Mouse (Mus musculus): ENCODE data around the gene Sphk1.
A peak's percentile ranks its signal among the peaks of the same experiment; 100 is the strongest.
"Not testable (repeated sequence)": the region's sequence is repeated elsewhere in the genome, so short reads cannot be mapped to it uniquely, and the experiment has no call there.

The Sphk1 gene

DNA sequence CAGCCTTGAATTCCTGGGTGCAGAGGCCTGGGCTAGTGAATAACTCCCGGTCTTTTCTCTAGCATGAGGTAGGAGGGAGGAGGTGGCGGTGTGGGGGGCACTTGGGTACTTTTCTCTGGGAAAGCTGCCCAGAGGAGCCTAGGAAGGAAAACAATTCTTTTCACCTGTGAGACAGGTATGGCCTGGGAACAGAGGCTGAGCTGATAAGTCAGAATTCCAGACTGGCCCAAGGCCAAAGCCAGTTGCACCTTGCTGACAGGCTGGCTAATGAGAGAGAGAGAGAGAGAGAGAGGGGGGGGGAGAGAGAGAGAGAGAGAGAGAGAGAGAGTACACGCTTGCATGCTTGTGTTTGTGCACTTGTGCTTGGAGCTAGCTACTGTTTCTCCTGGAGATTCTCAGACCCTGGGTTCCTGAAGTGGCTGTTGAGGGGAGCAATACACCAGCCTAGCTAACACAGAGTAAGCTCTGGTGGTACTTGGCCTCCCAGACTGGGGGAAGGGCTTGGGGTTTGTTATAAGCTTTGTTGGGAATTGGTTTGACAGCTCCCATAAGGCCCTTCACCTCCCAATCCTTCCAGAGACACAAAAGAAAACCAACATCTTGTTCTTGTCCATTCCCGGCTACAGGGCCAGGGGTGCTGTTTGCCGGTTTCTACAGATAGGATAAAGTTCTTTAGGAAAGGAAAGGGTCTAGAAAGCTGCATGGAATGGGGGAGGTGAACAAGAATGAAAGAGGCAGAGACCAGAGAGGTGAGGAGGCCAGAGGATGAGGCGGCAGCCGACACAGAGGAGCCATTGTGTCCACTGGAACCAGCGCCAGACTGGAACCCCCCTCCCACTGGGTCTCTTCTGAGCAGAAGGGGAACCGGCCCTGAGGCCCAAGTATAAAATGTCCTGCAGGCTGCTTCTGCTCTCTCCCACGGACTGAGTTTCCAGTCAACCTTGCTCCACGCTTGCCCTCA, at the start of gene Sphk1:
TSS of gene Sphk1 (plus strand) at position 739 of the 961 bp plus-strand sequence.
- DNase-seq (ENCODE audit: low read depth, low spot score), result no peak

- DNase-seq (ENCODE audit: low read depth, low spot score), result no peak
These were observed 49.8 kb upstream of the Sphk1 start for GRCm38 (mm10) chr11:116480975-116481374.

DNA sequence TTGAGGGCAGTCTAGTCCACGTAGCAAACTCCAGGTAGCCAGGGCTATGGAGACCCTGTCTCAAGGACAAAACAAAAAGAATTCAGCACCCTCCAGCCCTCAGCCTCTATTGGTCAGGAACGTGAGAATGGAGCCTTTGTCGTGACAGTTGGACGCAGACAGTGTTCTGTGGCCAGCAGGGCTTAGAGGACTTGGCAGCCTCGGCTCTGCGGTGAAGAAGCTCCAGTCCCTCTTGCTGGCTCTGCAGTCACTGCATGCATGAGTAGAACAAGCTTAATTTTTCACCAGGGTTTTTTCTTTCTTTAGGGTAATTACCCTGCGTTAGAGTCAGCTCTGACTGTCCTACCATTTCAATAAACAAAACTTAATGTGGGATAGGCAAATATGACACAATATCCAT, 48.9 kb upstream of the Sphk1 start:
- DNase-seq (ENCODE audit: low read depth, low spot score), result no peak

DNA sequence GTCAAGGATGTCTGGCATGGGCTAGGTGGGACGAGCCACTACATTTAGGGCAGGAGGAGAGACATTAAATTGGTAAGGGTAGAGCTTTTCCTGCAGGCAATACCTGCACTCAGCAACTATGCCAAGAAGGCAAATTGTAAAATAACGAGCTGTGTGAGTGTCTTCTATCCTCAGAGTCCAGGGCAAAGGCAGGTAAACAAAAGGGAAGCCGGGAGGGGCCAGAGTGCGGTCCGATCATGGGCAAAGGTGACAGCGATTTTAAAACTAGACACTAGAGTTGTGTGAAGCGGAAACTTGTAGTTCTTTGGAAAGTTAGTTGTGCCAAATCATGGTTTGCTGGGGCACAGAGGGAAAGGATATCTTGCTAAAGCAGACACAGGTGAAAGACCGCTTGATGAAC, 46.5 kb upstream of the Sphk1 start:
- no peak for DNase-seq (ENCODE audit: low read depth, low spot score)

- DNase-seq (ENCODE audit: low read depth, low spot score), result no peak
These were observed 42.5 kb upstream of the Sphk1 start for GRCm38 (mm10) chr11:116488207-116488606.

DNA sequence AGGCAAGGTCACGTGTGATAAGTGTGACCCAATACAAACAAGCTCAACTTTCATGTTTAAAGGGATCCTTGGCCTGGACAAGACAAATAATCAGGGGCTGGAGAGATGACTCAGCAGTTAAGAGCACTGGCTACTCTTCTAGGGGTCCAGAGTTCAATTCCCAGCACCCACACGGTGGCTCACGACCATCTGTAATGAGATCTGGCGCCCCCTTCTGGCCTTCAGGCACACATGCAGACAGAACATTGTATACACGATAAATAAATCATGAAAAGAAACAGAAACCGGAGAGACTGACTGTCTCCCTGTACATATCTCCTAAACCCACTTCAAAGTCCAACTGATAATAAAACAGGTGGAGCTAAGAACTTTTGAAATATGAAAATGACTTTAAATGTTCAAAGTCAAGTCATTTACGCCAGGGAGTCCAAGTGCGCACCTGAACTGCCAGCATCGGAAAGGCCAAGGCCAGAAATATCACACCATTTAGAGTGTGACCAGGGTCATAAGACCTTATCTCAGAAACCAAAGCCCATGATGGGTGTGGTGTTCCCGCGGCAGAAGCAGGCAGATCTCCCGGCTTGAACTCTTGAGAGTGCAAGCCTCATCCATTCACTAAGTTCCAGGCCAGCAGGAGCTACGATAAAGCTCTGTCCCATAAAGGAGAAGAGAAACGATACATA, 41.9 kb upstream of the Sphk1 start:
- DNase-seq (ENCODE audit: low read depth, low spot score), result no peak

GRCm38 (mm10) chr11:116489771-116490231, 40.9 kb upstream of the Sphk1 start:
- DNase-seq (ENCODE audit: low read depth, low spot score), result no peak

GRCm38 (mm10) chr11:116490232-116491107, 40.3 kb upstream of the Sphk1 start:
- DNase-seq (ENCODE audit: low read depth, low spot score), result peak; percentile 91

- DNase-seq (ENCODE audit: low read depth, low spot score), result no peak
These were observed 39.4 kb upstream of the Sphk1 start for GRCm38 (mm10) chr11:116491338-116491737.

- DNase-seq (ENCODE audit: low read depth, low spot score), result not testable (repeated sequence)
These were observed 38.2 kb upstream of the Sphk1 start for GRCm38 (mm10) chr11:116492507-116492906.

- DNase-seq (ENCODE audit: low read depth, low spot score), result no peak
These were observed 37.5 kb upstream of the Sphk1 start for GRCm38 (mm10) chr11:116493191-116493590.

GRCm38 (mm10) chr11:116493795-116494252, 36.9 kb upstream of the Sphk1 start, which contains the start of gene Prpsap1:
Gene Prpsap1, minus strand, starts transcription at chr11:116494202.
- no peak for DNase-seq (ENCODE audit: low read depth, low spot score)

- DNase-seq (ENCODE audit: low read depth, low spot score), result no peak
These were observed 36.1 kb upstream of the Sphk1 start for GRCm38 (mm10) chr11:116494474-116495174.

- DNase-seq (ENCODE audit: low read depth, low spot score), result no peak
These were observed 33.4 kb upstream of the Sphk1 start for GRCm38 (mm10) chr11:116497313-116497712.

GRCm38 (mm10) chr11:116498596-116498995, 32.1 kb upstream of the Sphk1 start:
- no peak for DNase-seq (ENCODE audit: low read depth, low spot score)

- DNase-seq (ENCODE audit: low read depth, low spot score), result no peak
These were observed 31.7 kb upstream of the Sphk1 start for GRCm38 (mm10) chr11:116499018-116499417.

- DNase-seq (ENCODE audit: low read depth, low spot score), result no peak
These were observed 29.5 kb upstream of the Sphk1 start for GRCm38 (mm10) chr11:116501005-116501746.

GRCm38 (mm10) chr11:116504516-116504915, 26.2 kb upstream of the Sphk1 start:
- no peak for DNase-seq (ENCODE audit: low read depth, low spot score)

DNA sequence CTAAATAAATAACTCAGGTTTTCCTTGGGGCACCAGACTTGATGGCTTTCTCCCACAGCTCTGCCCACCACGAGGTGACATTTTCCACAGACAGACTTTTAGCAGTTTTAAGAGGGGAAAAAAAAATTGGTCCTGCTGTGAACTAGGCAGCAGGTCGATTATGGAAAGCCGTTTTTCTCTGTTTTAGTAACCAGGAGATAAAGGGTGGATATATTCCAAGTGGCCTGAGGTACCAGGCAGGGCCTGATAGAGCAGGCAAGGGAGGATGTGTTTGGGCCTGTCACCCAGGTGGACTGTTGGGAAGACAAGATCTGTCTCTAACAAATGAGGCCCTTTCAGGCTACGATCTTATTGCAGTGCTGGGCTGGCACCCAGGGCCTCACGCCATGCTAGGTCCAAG, 25.2 kb upstream of the Sphk1 start:
- no peak for DNase-seq (ENCODE audit: low read depth, low spot score)

Data from telencephalon, adult 2 months (tissue).